Mouse (Mus musculus) neural tube, embryonic 15.5 days (tissue): ENCODE results near the gene Fam71e2. TPM values are rescaled to one million over a fixed set of nuclear protein-coding genes. Genes with fewer than 3 reads are reported as not detected.

Source experiments
- ATAC-seq: fragments of 200-750 bp; cut with Nextera tagmentation; 2 replicates; pipeline ENCODE4 v1.8.0; 2017; ENCODE audit warnings: mild to moderate bottlenecking, moderate TSS enrichment, moderate library complexity; ENCODE audit not compliant: low FRiP score
- H3K27ac ChIP-seq: fragments of 300-500 bp; sonication (generic); replicated peaks from 2 replicates; pipeline ENCODE4 v1.5.1; 2015; ENCODE audit warnings: mild to moderate bottlenecking, inconsistent platforms
- H3K27me3 ChIP-seq: fragments of 300-500 bp; sonication (generic); replicated peaks from 2 replicates; pipeline ENCODE4 v1.6.1; 2015; ENCODE audit warnings: inconsistent platforms
- H3K36me3 ChIP-seq: fragments of 300-500 bp; sonication (generic); 2 replicates; pipeline ENCODE4 v1.6.1; 2015; ENCODE audit warnings: inconsistent platforms
- H3K4me1 ChIP-seq: fragments of 300-500 bp; sonication (generic); 2 replicates; pipeline ENCODE4 v1.6.1; 2015; ENCODE audit warnings: inconsistent platforms
- H3K4me2 ChIP-seq: fragments of 300-500 bp; sonication (generic); 2 replicates; pipeline ENCODE4 v1.6.1; 2015; ENCODE audit warnings: inconsistent platforms, mild to moderate bottlenecking, moderate library complexity
- H3K4me3 ChIP-seq: fragments of 300-500 bp; sonication (generic); replicated peaks from 2 replicates; pipeline ENCODE4 v1.5.1; 2015; ENCODE audit warnings: mild to moderate bottlenecking, inconsistent platforms
- H3K9ac ChIP-seq: fragments of 300-500 bp; sonication (generic); replicated peaks from 2 replicates; pipeline ENCODE4 v1.6.1; 2015; ENCODE audit warnings: mild to moderate bottlenecking, inconsistent platforms
- H3K9me3 ChIP-seq: fragments of 300-500 bp; sonication (generic); replicated peaks from 2 replicates; pipeline ENCODE4 v1.6.1; 2016; ENCODE audit warnings: inconsistent platforms
- WGBS: fragments of 180-500 bp; shearing (Covaris S2); methylation state at CpG from one replicate; pipeline ENCODE4 v1.1.7; 2015; ENCODE audit warnings: mixed read lengths; 5-methylcytosine and 5-hydroxymethylcytosine counted together
- polyA plus RNA-seq: library from polyadenylated mRNA; unstranded; fragments of >200 nt; fragmentation: Nextera tagmentation; extraction: Ambion mirVana; gene quantifications from 2 replicates; pipeline ENCODE4 v1.2.1, GENCODE M21; 2015

The Fam71e2 gene
- polyA plus RNA-seq, 1 experiment from 2014 or later, result not detected

DNA sequence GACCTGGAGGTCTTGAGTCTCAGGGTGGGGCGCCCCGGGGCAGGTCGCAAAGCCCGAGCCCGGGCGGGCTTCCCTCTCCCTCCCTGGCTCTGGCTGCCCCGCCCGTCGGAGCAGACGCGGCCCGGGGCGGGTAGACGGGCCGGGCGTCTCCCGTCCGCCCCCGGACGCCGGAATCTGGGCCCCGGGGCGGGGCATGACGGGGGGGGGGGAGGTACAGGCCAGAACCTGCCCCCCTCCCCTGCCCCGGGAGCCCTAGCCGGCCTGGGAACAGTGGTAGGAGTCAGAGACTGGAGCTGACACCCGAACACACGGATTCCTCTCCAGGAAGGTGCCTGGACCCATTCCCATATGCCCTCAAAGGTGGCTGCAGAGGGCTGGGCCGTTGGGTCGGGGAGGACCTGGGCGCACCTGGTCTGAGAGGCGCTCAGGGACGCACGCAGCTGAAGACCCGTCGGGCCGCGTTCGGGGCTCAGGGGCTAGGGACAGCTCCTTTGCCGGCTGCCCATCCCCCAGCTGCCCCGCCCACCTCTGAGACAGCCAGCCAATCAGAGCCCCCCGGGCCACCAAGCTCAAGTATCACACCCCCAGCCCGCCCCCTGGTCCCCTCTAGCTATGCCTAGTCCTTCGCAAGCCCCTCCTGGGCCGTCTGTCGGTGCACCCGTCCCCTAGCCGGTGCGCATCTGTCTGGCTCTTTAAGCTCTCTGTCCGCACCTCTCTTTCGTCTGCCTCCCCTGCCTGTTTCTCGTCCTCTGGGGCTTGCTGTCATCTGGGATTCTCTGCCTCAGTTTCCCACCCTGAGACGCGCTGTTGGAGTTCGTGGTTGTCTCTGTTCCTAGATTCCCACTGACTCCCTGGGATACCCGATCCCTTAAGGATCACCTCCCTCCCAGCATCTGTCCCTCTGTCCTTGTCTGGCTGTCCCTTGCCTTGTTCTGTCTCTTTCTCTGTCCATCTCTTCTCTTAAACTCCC, 6.0 kb upstream of the Fam71e2 start:
- H3K27me3 ChIP-seq, result peaks cover 72% of the 10 kb centered on the region
- peaks cover 10% of the 10 kb centered on the region for H3K4me1 ChIP-seq
- H3K36me3 ChIP-seq, result no peaks in the 10 kb centered on the region
- WGBS, result 2% methylated on average over 52 of the region's 56 CpGs
- peak overlapping the region; percentile 33 for H3K9ac ChIP-seq
- peak overlapping the region; percentile 54 for H3K4me2 ChIP-seq
- H3K9me3 ChIP-seq, result no peaks in the 10 kb centered on the region
- H3K4me3 ChIP-seq, result peak overlapping the region; percentile 37
- no peak overlapping the region for H3K27ac ChIP-seq
- peak; percentile 79 for ATAC-seq

DNA sequence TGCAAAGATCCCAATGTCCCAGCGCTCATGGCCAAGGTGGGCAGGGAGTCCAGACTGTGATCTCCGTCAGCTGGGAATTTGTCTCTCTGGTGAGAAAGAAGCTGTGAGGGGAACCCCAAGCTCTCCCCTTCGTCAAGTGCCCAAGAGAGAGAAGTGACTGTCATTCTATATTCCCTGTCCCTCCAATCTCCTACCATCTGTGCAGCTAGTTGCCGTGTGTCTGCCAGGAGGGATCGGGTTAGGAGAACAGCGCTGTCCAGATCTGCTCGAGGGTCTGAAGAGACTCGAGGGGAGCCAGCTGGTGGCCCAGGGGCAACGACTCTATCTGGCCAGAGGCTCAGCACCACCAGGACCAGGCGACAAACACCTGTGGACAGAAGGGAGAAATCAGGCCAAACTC, 5.0 kb upstream of the Fam71e2 start:
- no peak overlapping the region for H3K4me3 ChIP-seq
- peaks cover 10% of the 10 kb centered on the region for H3K4me1 ChIP-seq
- no peak overlapping the region for H3K9ac ChIP-seq
- no peaks in the 10 kb centered on the region for H3K9me3 ChIP-seq
- H3K27ac ChIP-seq, result no peak overlapping the region
- H3K4me2 ChIP-seq, result no peak overlapping the region
- no peak for ATAC-seq
- 53% methylated on average over 10 of the region's 10 CpGs for WGBS
- no peaks in the 10 kb centered on the region for H3K36me3 ChIP-seq
- H3K27me3 ChIP-seq, result peaks cover 69% of the 10 kb centered on the region

DNA sequence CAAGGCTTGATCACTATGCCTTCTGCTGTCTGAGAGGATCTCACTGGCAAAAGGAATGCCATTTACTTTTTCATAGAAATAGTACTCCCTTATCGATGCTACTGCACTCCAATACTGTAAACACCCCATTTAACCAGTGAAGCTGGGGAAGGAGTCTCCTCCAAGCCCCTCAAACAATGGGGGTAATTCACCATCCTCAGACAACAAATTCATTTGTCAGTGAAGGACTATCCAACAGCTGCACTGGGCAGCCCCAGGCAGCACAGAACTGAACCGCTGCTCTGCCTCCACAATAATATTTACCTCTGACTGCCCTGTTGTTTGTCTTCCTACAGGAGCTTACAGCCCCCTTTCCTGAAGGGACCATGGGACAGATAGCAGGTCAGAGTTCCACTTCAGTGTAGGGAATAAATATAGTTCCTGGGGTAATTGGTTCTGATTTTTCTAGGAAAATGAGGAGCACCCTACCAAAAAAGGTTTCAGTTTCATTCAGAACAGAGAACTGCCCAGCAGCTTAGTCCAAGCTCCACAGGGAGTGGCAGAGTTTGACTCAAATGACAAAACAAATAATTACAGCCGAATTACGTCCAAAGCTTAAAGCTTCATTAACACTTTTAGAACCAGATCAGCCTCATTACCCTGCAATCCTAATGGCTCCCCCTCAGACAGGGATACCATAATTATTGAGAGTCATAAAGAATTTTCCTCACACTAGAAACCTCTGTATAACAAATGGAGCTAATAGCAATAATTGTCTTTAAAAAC, 6.0 kb downstream of the Fam71e2 start:
- Histone ChIP-seq H3K36me3 (no peaks in the 10 kb centered on the region), H3K9me3 (no peaks in the 10 kb centered on the region), H3K9ac (no peak overlapping the region), H3K4me2 (no peak overlapping the region), H3K4me1 (peaks cover 7% of the 10 kb centered on the region; the same call in 1 of the 2 replicates), H3K27me3 (no peaks in the 10 kb centered on the region), H3K4me3 (no peak overlapping the region), H3K27ac (no peak overlapping the region)
- 10% methylated on average over 4 of the region's 4 CpGs for WGBS
- ATAC-seq, result no peak

- Histone ChIP-seq H3K9ac (no peak overlapping the region), H3K4me1 (no peaks in the 10 kb centered on the region), H3K4me3 (no peak overlapping the region), H3K27ac (no peak overlapping the region), H3K27me3 (no peaks in the 10 kb centered on the region), H3K9me3 (no peaks in the 10 kb centered on the region), H3K36me3 (no peaks in the 10 kb centered on the region), H3K4me2 (no peak overlapping the region)
- ATAC-seq, result no peak
- WGBS, result 39% methylated on average over 1 of the region's 1 CpGs
Measured at GRCm38 (mm10) chr7:4759670-4760069, 11.4 kb downstream of the Fam71e2 start.

- Histone ChIP-seq H3K27ac (peak within 1 kb of the TSS; percentile 41; the same call in 1 of the 2 replicates), H3K4me1 (peaks cover 21% of the 10 kb centered on the region), H3K9me3 (no peaks in the 10 kb centered on the region), H3K36me3 (0 out of 2 replicates have a peak, but pooled peaks cover 3% of the 10 kb centered on the region), H3K4me3 (peak within 1 kb of the TSS; percentile 42), H3K9ac (peak within 1 kb of the TSS; percentile 42; the same call in 1 of the 2 replicates), H3K27me3 (no peaks in the 10 kb centered on the region), H3K4me2 (peak within 1 kb of the TSS; percentile 65)
- ATAC-seq, result peak; percentile 95
- WGBS, result 2% methylated on average over 24 of the region's 24 CpGs
Measured at GRCm38 (mm10) chr7:4752821-4753570, 18.1 kb downstream of the Fam71e2 start, which contains the start of gene Cox6b2. TSS of gene Cox6b2 (minus strand) at chr7:4753094.

DNA sequence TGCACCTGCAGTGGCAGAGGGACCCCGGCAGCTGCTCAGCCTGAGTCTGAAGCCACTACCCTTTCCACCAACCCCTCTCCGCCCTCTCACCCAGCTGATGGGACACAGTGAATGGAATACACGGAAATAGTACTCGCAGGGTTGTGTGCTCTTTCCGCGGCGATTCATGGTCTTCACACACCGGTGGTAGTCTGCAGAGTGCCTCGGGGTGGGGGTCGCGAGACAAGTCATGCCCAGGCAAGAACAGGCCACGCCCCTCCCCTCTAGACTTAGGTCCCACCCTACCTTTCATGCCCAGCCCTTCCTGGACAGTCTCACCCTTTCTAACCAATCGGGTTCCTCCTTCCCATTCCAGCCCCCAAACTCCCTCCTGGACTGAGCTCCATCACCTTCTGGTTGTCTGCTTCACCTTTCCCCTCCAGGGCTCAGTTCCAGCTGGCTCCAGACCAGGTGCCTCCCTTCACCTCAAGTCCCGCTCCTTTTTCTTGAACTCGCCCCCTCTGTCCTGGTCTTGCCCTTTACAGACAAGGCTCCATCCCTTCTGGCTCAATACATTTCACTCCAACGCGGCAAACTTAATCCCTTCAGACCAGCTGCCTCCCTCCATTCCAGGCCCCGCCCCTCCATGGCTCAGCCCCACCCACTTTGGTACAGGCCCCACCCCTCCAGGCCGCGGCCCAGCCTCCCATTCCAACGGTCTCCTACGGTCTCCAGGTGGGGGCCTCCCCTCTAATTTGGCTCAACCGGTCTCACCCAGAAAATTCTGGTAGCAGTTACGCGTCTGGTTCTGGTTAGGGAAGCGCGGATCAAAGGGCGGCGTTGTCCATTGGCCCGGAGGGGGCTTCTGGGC, 18.9 kb downstream of the Fam71e2 start:
- H3K4me1 ChIP-seq, result peaks cover 21% of the 10 kb centered on the region
- ATAC-seq, result peak; percentile 72
- H3K9ac ChIP-seq, result peak overlapping the region; percentile 42; the same call in 1 of the 2 replicates
- H3K27ac ChIP-seq, result peak overlapping the region; percentile 41; the same call in 1 of the 2 replicates
- 2% methylated on average over 30 of the region's 30 CpGs for WGBS
- no peaks in the 10 kb centered on the region for H3K27me3 ChIP-seq
- peak overlapping the region; percentile 65 for H3K4me2 ChIP-seq
- no peaks in the 10 kb centered on the region for H3K9me3 ChIP-seq
- H3K4me3 ChIP-seq, result peak overlapping the region; percentile 42
- 0 out of 2 replicates have a peak, but pooled peaks cover 3% of the 10 kb centered on the region for H3K36me3 ChIP-seq

GRCm38 (mm10) chr7:4749169-4749568, 21.9 kb downstream of the Fam71e2 start:
- H3K4me2 ChIP-seq, result no peak overlapping the region
- peaks cover 24% of the 10 kb centered on the region for H3K36me3 ChIP-seq
- ATAC-seq, result no peak
- WGBS, result 85% methylated on average over 2 of the region's 2 CpGs
- H3K27me3 ChIP-seq, result no peaks in the 10 kb centered on the region
- no peaks in the 10 kb centered on the region for H3K9me3 ChIP-seq
- peaks cover 21% of the 10 kb centered on the region for H3K4me1 ChIP-seq
- no peak overlapping the region for H3K4me3 ChIP-seq
- H3K27ac ChIP-seq, result no peak overlapping the region
- no peak overlapping the region for H3K9ac ChIP-seq

GRCm38 (mm10) chr7:4748321-4748720, 22.8 kb downstream of the Fam71e2 start:
- WGBS, result 86% methylated on average over 4 of the region's 4 CpGs
- H3K36me3 ChIP-seq, result peaks cover 24% of the 10 kb centered on the region
- H3K4me2 ChIP-seq, result no peak overlapping the region
- H3K27ac ChIP-seq, result no peak overlapping the region
- no peaks in the 10 kb centered on the region for H3K9me3 ChIP-seq
- peaks cover 22% of the 10 kb centered on the region for H3K4me1 ChIP-seq
- H3K4me3 ChIP-seq, result no peak overlapping the region
- no peaks in the 10 kb centered on the region for H3K27me3 ChIP-seq
- no peak overlapping the region for H3K9ac ChIP-seq
- ATAC-seq, result no peak

GRCm38 (mm10) chr7:4747156-4747899, 23.8 kb downstream of the Fam71e2 start:
- no peak for ATAC-seq
- H3K4me2 ChIP-seq, result no peak overlapping the region
- peaks cover 22% of the 10 kb centered on the region for H3K4me1 ChIP-seq
- no peak overlapping the region for H3K4me3 ChIP-seq
- no peaks in the 10 kb centered on the region for H3K9me3 ChIP-seq
- H3K36me3 ChIP-seq, result peaks cover 24% of the 10 kb centered on the region
- H3K9ac ChIP-seq, result no peak overlapping the region
- H3K27me3 ChIP-seq, result no peaks in the 10 kb centered on the region
- 85% methylated on average over 9 of the region's 9 CpGs for WGBS
- no peak overlapping the region for H3K27ac ChIP-seq
